Mouse (Mus musculus) testis, postnatal 14 days (tissue): ENCODE measurements around the gene Becn1.
A peak's percentile ranks its signal among the peaks of the same experiment; 100 is the strongest.
"Not testable (repeated sequence)": the region's sequence is repeated elsewhere in the genome, so short reads cannot be mapped to it uniquely, and the experiment has no call there.

Experiments
- DNase-seq: peaks from one replicate; pipeline ENCODE4 v3.0.0; 2021; ENCODE audit warnings: low spot score

The Becn1 gene

GRCm38 (mm10) chr11:101302004-101302798 lies at the start of gene Becn1:
TSS of gene Becn1 (minus strand) at chr11:101302286.
- DNase-seq = peak; percentile 96

- no peak for DNase-seq
Measured at GRCm38 (mm10) chr11:101351721-101352111, 49.6 kb upstream of the Becn1 start.

- no peak for DNase-seq
Measured at GRCm38 (mm10) chr11:101351100-101351720, 49.1 kb upstream of the Becn1 start.

- no peak for DNase-seq
Measured at GRCm38 (mm10) chr11:101349216-101349615, 47.1 kb upstream of the Becn1 start.

GRCm38 (mm10) chr11:101348774-101349173 lies 46.7 kb upstream of the Becn1 start:
- DNase-seq = no peak

- no peak for DNase-seq
Measured at GRCm38 (mm10) chr11:101347083-101347775, 45.1 kb upstream of the Becn1 start.

GRCm38 (mm10) chr11:101338123-101338760 lies 36.2 kb upstream of the Becn1 start:
- no peak for DNase-seq

- DNase-seq = no peak
Measured at GRCm38 (mm10) chr11:101335685-101336084, 33.6 kb upstream of the Becn1 start.

- DNase-seq = no peak
Measured at GRCm38 (mm10) chr11:101334516-101334915, 32.4 kb upstream of the Becn1 start.

GRCm38 (mm10) chr11:101334023-101334422 lies 31.9 kb upstream of the Becn1 start:
- DNase-seq = no peak

- DNase-seq = no peak
Measured at GRCm38 (mm10) chr11:101332537-101332936, 30.5 kb upstream of the Becn1 start.

GRCm38 (mm10) chr11:101330961-101331360 lies 28.9 kb upstream of the Becn1 start:
- not testable (repeated sequence) for DNase-seq

GRCm38 (mm10) chr11:101330371-101330924 lies 28.4 kb upstream of the Becn1 start, which contains the start of gene Aoc3:
TSS of gene Aoc3 (plus strand) at chr11:101330605.
- DNase-seq = peak; percentile 50

GRCm38 (mm10) chr11:101328941-101329635 lies 27.0 kb upstream of the Becn1 start:
- DNase-seq = no peak

- DNase-seq = no peak
Measured at GRCm38 (mm10) chr11:101327311-101327710, 25.2 kb upstream of the Becn1 start.

- DNase-seq = no peak
Measured at GRCm38 (mm10) chr11:101326147-101326546, 24.1 kb upstream of the Becn1 start.

GRCm38 (mm10) chr11:101325201-101325600 lies 23.1 kb upstream of the Becn1 start:
- DNase-seq = not testable (repeated sequence)

- no peak for DNase-seq
Measured at GRCm38 (mm10) chr11:101324763-101325162, 22.7 kb upstream of the Becn1 start, which contains the start of gene Aoc2. TSS of gene Aoc2 (plus strand) at chr11:101325063.

- no peak for DNase-seq
Measured at GRCm38 (mm10) chr11:101323609-101324008, 21.5 kb upstream of the Becn1 start.

GRCm38 (mm10) chr11:101316501-101316917 lies 14.4 kb upstream of the Becn1 start:
- no peak for DNase-seq
